Comparison of ENCODE assay signal across 8 mouse cellular contexts in genomic region chrX:12087511-12088300, GRCm38 (mm10).
DNase-seq lines count a peak whose midpoint lies in the region; ATAC-seq and TF ChIP-seq lines count a peak whose summit lies in the region.

No protein-coding gene starts in this region.

- no peak for ATAC-seq in hindbrain, embryonic 15.5 days (ENCODE audit: low FRiP score, low read depth)
- ATAC-seq in midbrain, embryonic 16.5 days = peak; percentile 36

- peak overlapping the region; percentile 84 for H3K4me3 ChIP-seq in gastrocnemius, adult 2 months
- peak overlapping the region; percentile 51 for H3K4me3 ChIP-seq in hindbrain, embryonic 15.5 days
- H3K4me3 ChIP-seq in liver, adult 2 months (ENCODE audit: insufficient read depth, low read depth, low read length) = peak overlapping the region; percentile 51
- H3K4me3 ChIP-seq in midbrain, embryonic 16.5 days (ENCODE audit: low read depth, low read length) = peak overlapping the region; percentile 49

- H3K9me3 ChIP-seq in hindbrain, embryonic 15.5 days = no peaks in the 10 kb centered on the region
- no peaks in the 10 kb centered on the region for H3K9me3 ChIP-seq in midbrain, embryonic 16.5 days (replicated peaks; ENCODE audit: control insufficient read depth, low read length, poor library complexity, severe bottlenecking)

- peak overlapping the region; percentile 97 for H3K27ac ChIP-seq in gastrocnemius, adult 2 months
- peak overlapping the region; percentile 92 for H3K27ac ChIP-seq in hindbrain, embryonic 15.5 days (replicated peaks)
- H3K27ac ChIP-seq in liver, adult 2 months (replicated peaks; ENCODE audit: insufficient read depth, low read depth, low read length) = peak overlapping the region; percentile 87
- H3K27ac ChIP-seq in midbrain, embryonic 16.5 days (ENCODE audit: low read length) = peak overlapping the region; percentile 91

- peak; percentile 36 for DNase-seq in layer of hippocampus, adult 11-12 months (ENCODE audit: low spot score)
- DNase-seq in layer of hippocampus, adult 8-10 months (ENCODE audit: low spot score in 2 of 2) = no peak
- peak; percentile 40 for DNase-seq in brain, adult 2 months (ENCODE audit: low read depth, low spot score)
- peak; percentile 82 for DNase-seq in gastrocnemius, adult 2 months
- DNase-seq in liver, adult 2 months (ENCODE audit: extremely low read depth, low read depth, low spot score) = peak; percentile 36
- peak; percentile 63 to 70 for DNase-seq in thymus, adult 18-20 months

- H3K36me3 ChIP-seq in hindbrain, embryonic 15.5 days = no peaks in the 10 kb centered on the region
- no peaks in the 10 kb centered on the region for H3K36me3 ChIP-seq in liver, adult 2 months (ENCODE audit: control insufficient read depth, insufficient read depth, low read length)
- H3K36me3 ChIP-seq in midbrain, embryonic 16.5 days (ENCODE audit: control insufficient read depth, insufficient read depth, low read length) = no peaks in the 10 kb centered on the region

- peaks cover 42% of the 10 kb centered on the region for H3K27me3 ChIP-seq in hindbrain, embryonic 15.5 days
- H3K27me3 ChIP-seq in liver, adult 2 months (ENCODE audit: control insufficient read depth, insufficient read depth, low read length) = no peaks in the 10 kb centered on the region
- peaks cover 20% of the 10 kb centered on the region for H3K27me3 ChIP-seq in midbrain, embryonic 16.5 days (ENCODE audit: control insufficient read depth, insufficient read depth, low read depth, low read length)

- peak; percentile 56 for TF ChIP-seq CTCF in gastrocnemius, adult 2 months (IDR thresholded peaks at IDR 0.05)
- TF ChIP-seq CTCF in liver, adult 2 months (IDR thresholded peaks at IDR 0.05; ENCODE audit: low read depth, low read length) = no peak

- peak overlapping the region; percentile 56 for H3K9ac ChIP-seq in hindbrain, embryonic 15.5 days
- peak overlapping the region; percentile 69 for H3K9ac ChIP-seq in liver, adult 2 months (ENCODE audit: low read depth, low read length)
- H3K9ac ChIP-seq in midbrain, embryonic 16.5 days (ENCODE audit: low read depth, low read length) = peak overlapping the region; percentile 73

- H3K79me2 ChIP-seq in liver, adult 2 months (ENCODE audit: control insufficient read depth, insufficient read depth, low read length) = no peaks in the 10 kb centered on the region

- H3K4me1 ChIP-seq in hindbrain, embryonic 15.5 days (replicated peaks) = peaks cover 38% of the 10 kb centered on the region
- 0 out of 2 replicates have a peak, but pooled peaks cover 3% of the 10 kb centered on the region for H3K4me1 ChIP-seq in liver, adult 2 months (ENCODE audit: control insufficient read depth, insufficient read depth, low read length)
- H3K4me1 ChIP-seq in midbrain, embryonic 16.5 days (ENCODE audit: control insufficient read depth, insufficient read depth, low read length) = peaks cover 15% of the 10 kb centered on the region

- 3% methylated on average over 41 of the region's 55 CpGs for WGBS in hindbrain, embryonic 15.5 days
- under 1% methylated on average over 29 of the region's 55 CpGs for WGBS in liver, adult 2 months
- whole genome bisulfite sequencing in midbrain, embryonic 16.5 days = under 1% methylated on average over 38 of the region's 55 CpGs

- TF ChIP-seq POLR2A in liver, adult 2 months (IDR thresholded peaks at IDR 0.05; ENCODE audit: extremely low read depth, insufficient read depth, low read length) = no peak

- H3K4me2 ChIP-seq in hindbrain, embryonic 15.5 days = peak overlapping the region; percentile 88
- peak overlapping the region; percentile 88 for H3K4me2 ChIP-seq in midbrain, embryonic 16.5 days (ENCODE audit: low read length)

- intact Hi-C loops in gastrocnemius, adult 2 months (cut with DNase I) = loop anchor here (2.0 to 10.0 kb wide), 2 partner anchors 69 to 163 kb away; no protein-coding TSS in a partner anchor

Comparison
In these comparisons a context has a peak if more than half of its experiments do, and no peak if none do; other contexts are left out.
1. DNase-seq: peak in layer of hippocampus, adult 11-12 months (single experiment), brain, adult 2 months (single experiment), gastrocnemius, adult 2 months (single experiment), liver, adult 2 months (single experiment) and thymus, adult 18-20 months (2 of 2); none in layer of hippocampus, adult 8-10 months (0 of 2).
2. Peak in every context shown above with its lines, with median percentiles within 50 percentile points of each other: H3K27ac ChIP-seq, H3K4me3 ChIP-seq and H3K9ac ChIP-seq.